Mouse (Mus musculus) hindbrain, embryonic 15.5 days (tissue): ENCODE results near the gene Kcnc3. TPM values are rescaled to one million over a fixed set of nuclear protein-coding genes. Genes with fewer than 3 reads are reported as not detected.
A peak's percentile ranks its signal among the peaks of the same experiment; 100 is the strongest.

Experiments
- ATAC-seq: fragments of 200-750 bp; cut with Nextera tagmentation; 2 replicates; pipeline ENCODE4 v1.8.0; 2017; ENCODE audit warnings: low read depth, moderate number of reproducible peaks, moderate TSS enrichment; ENCODE audit not compliant: low FRiP score
- H3K27ac ChIP-seq: fragments of 300-500 bp; sonication (generic); replicated peaks from 2 replicates; pipeline ENCODE4 v1.5.1; 2015; ENCODE audit warnings: mild to moderate bottlenecking, inconsistent platforms
- H3K27me3 ChIP-seq: fragments of 300-500 bp; sonication (generic); 2 replicates; pipeline ENCODE4 v1.6.1; 2015; ENCODE audit warnings: control low read depth, inconsistent platforms
- H3K36me3 ChIP-seq: fragments of 300-500 bp; sonication (generic); 2 replicates; pipeline ENCODE4 v1.6.1; 2015; ENCODE audit warnings: control low read depth, inconsistent platforms
- H3K4me1 ChIP-seq: fragments of 300-500 bp; sonication (generic); replicated peaks from 2 replicates; pipeline ENCODE4 v1.6.1; 2015; ENCODE audit warnings: control low read depth, inconsistent platforms
- H3K4me2 ChIP-seq: fragments of 300-500 bp; sonication (generic); 2 replicates; pipeline ENCODE4 v1.6.1; 2015; ENCODE audit warnings: moderate library complexity, mild to moderate bottlenecking, inconsistent platforms
- H3K4me3 ChIP-seq: fragments of 300-500 bp; sonication (generic); 2 replicates; pipeline ENCODE4 v1.5.1; 2015; ENCODE audit warnings: mild to moderate bottlenecking, inconsistent platforms
- H3K9ac ChIP-seq: fragments of 300-500 bp; sonication (generic); 2 replicates; pipeline ENCODE4 v1.6.1; 2015; ENCODE audit warnings: inconsistent platforms
- H3K9me3 ChIP-seq: fragments of 300-500 bp; sonication (generic); 2 replicates; pipeline ENCODE4 v1.6.1; 2016; ENCODE audit warnings: control low read depth, inconsistent platforms
- WGBS: fragments of 180-500 bp; shearing (Covaris S2); methylation state at CpG from one replicate; pipeline ENCODE4 v1.1.7; 2015; 5-methylcytosine and 5-hydroxymethylcytosine counted together
- polyA plus RNA-seq: library from polyadenylated mRNA; unstranded; fragments of >200 nt; fragmentation: Nextera tagmentation; extraction: Ambion mirVana; gene quantifications from 2 replicates; pipeline ENCODE4 v1.2.1, GENCODE M21; 2015

Gene Kcnc3
- polyA plus RNA-seq, 1 experiment from 2014 or later = 6.7 TPM

GRCm38 (mm10) chr7:44589149-44589548, 1.3 kb upstream of the Kcnc3 start:
- peak; percentile 25 for ATAC-seq
- Histone ChIP-seq H3K9ac (peak overlapping the region; percentile 48), H3K36me3 (no peaks in the 10 kb centered on the region), H3K4me1 (peaks cover 73% of the 10 kb centered on the region), H3K27me3 (peaks cover 10% of the 10 kb centered on the region), H3K27ac (peak overlapping the region; percentile 78), H3K4me2 (peak overlapping the region; percentile 92), H3K4me3 (peak overlapping the region; percentile 70), H3K9me3 (no peaks in the 10 kb centered on the region)
- under 1% methylated on average over 33 of the region's 33 CpGs for WGBS

DNA sequence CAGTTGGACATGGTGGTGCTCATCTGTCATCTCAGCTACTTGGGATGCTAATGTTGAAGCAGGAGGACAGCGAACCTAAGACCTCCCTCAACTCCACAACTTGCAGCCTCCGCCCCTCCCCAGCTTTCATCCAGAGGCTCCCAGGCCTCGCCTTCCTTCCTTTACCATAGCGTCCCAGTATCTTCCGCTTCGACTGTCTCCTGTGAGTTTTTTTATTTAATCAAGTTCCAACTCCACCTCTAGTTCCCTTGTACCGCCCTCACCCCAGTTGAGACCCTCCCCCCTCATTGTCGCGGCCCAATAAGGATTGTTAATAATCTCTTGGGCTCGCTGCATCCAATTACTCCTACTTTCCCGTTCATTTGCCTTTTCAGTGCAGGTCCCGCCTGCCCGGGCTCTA, 518 bp upstream of the Kcnc3 start:
- Histone ChIP-seq H3K36me3 (no peaks in the 10 kb centered on the region), H3K4me3 (peak overlapping the region; percentile 70), H3K27me3 (peaks cover 10% of the 10 kb centered on the region), H3K9ac (peak overlapping the region; percentile 48), H3K4me2 (peak overlapping the region; percentile 92), H3K4me1 (peaks cover 81% of the 10 kb centered on the region), H3K27ac (peak overlapping the region; percentile 78), H3K9me3 (no peaks in the 10 kb centered on the region)
- WGBS = 2% methylated on average over 13 of the region's 13 CpGs
- ATAC-seq = no peak

GRCm38 (mm10) chr7:44591348-44592116, 1.1 kb downstream of the Kcnc3 start:
- ATAC-seq = no peak
- H3K27ac ChIP-seq = peak overlapping the region; percentile 83
- H3K9ac ChIP-seq = peak overlapping the region; percentile 69
- H3K27me3 ChIP-seq = peaks cover 10% of the 10 kb centered on the region
- WGBS = under 1% methylated on average over 57 of the region's 60 CpGs
- H3K4me1 ChIP-seq = peaks cover 78% of the 10 kb centered on the region
- peak overlapping the region; percentile 70 for H3K4me3 ChIP-seq
- H3K36me3 ChIP-seq = peaks cover 7% of the 10 kb centered on the region; the same call in 1 of the 2 replicates
- H3K9me3 ChIP-seq = no peaks in the 10 kb centered on the region
- H3K4me2 ChIP-seq = peak overlapping the region; percentile 92

DNA sequence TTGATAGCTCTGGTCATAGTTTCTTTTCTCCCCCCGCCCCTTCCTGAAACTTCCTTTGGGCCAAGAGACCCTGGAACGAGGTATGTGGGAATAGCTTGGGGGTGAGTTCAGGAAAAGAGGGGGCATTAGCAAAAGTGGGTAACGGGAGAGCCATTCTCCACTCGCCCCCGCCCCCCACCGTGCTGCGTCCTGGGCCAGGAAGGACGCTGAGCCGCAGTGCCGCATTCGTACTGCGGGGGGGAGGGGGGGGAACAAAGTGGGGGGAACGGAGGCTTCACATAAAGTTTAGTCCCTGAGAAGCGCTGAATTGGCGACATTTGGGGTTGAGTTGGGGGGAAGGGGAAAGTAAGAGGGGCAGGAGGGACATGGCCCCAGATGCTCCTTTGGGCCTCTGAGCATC, 2.6 kb downstream of the Kcnc3 start:
- peaks cover 7% of the 10 kb centered on the region; the same call in 1 of the 2 replicates for H3K36me3 ChIP-seq
- peak overlapping the region; percentile 21; the same call in 1 of the 2 replicates for H3K9ac ChIP-seq
- peaks cover 65% of the 10 kb centered on the region for H3K4me1 ChIP-seq
- no peaks in the 10 kb centered on the region for H3K9me3 ChIP-seq
- H3K27me3 ChIP-seq = peaks cover 10% of the 10 kb centered on the region
- peak overlapping the region; percentile 92 for H3K4me2 ChIP-seq
- no peak overlapping the region for H3K27ac ChIP-seq
- peak overlapping the region; percentile 70 for H3K4me3 ChIP-seq
- no peak for ATAC-seq
- 6% methylated on average over 13 of the region's 15 CpGs for WGBS

GRCm38 (mm10) chr7:44593775-44594174, 3.3 kb downstream of the Kcnc3 start:
- Histone ChIP-seq H3K36me3 (peaks cover 7% of the 10 kb centered on the region; the same call in 1 of the 2 replicates), H3K27me3 (peaks cover 10% of the 10 kb centered on the region), H3K4me3 (peak overlapping the region; percentile 70), H3K4me1 (peaks cover 59% of the 10 kb centered on the region), H3K4me2 (peak overlapping the region; percentile 92), H3K9me3 (no peaks in the 10 kb centered on the region), H3K9ac (peak overlapping the region; percentile 22), H3K27ac (peak overlapping the region; percentile 75)
- 1% methylated on average over 21 of the region's 22 CpGs for WGBS
- peak; percentile 63 for ATAC-seq

DNA sequence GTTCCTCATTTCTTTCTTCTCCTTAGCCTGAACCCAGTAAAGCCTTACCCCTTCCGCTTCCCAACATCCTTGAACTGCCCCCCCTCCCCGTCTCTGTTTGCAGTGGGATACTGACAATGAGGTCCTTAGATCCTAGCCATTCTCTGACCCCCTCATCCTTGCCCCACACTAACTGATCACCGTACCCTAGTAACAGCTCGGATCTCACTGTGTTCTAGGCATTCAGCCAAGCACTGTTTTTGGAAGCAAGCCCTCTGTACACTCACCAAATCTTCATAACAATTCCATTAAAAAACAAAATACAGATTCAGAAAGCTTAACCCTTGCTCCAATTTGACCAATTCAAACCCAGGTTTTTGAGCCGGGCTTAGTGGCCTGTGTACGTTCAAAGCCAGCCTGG, 3.8 kb downstream of the Kcnc3 start:
- Histone ChIP-seq H3K27ac (peak overlapping the region; percentile 75), H3K36me3 (peaks cover 7% of the 10 kb centered on the region; the same call in 1 of the 2 replicates), H3K4me1 (peaks cover 55% of the 10 kb centered on the region), H3K9me3 (no peaks in the 10 kb centered on the region), H3K27me3 (peaks cover 10% of the 10 kb centered on the region), H3K4me3 (peak overlapping the region; percentile 70), H3K9ac (peak overlapping the region; percentile 22), H3K4me2 (peak overlapping the region; percentile 92)
- WGBS = 41% methylated on average over 6 of the region's 6 CpGs
- no peak for ATAC-seq

DNA sequence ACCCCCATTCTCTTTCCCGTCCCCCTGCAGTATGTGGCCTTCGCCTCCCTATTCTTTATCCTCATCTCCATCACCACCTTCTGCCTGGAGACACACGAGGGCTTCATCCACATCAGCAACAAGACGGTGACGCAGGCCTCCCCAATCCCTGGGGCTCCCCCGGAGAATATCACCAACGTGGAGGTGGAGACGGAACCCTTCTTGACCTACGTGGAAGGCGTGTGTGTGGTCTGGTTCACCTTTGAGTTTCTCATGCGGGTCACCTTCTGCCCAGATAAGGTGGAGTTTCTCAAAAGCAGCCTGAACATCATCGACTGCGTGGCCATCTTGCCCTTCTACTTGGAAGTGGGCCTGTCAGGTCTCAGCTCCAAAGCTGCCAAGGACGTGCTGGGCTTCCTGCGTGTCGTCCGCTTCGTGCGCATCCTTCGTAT, 4.7 kb downstream of the Kcnc3 start:
- H3K4me2 ChIP-seq = no peak overlapping the region
- H3K27ac ChIP-seq = no peak overlapping the region; the same call in 1 of the 2 replicates
- H3K27me3 ChIP-seq = peaks cover 10% of the 10 kb centered on the region
- H3K36me3 ChIP-seq = peaks cover 7% of the 10 kb centered on the region; the same call in 1 of the 2 replicates
- no peak overlapping the region for H3K9ac ChIP-seq
- ATAC-seq = no peak
- H3K4me3 ChIP-seq = no peak overlapping the region
- peaks cover 46% of the 10 kb centered on the region for H3K4me1 ChIP-seq
- 94% methylated on average over 20 of the region's 20 CpGs for WGBS
- H3K9me3 ChIP-seq = no peaks in the 10 kb centered on the region

- Histone ChIP-seq H3K4me3 (no peak overlapping the region), H3K4me2 (no peak overlapping the region), H3K4me1 (peaks cover 40% of the 10 kb centered on the region), H3K27me3 (peaks cover 15% of the 10 kb centered on the region), H3K9ac (no peak overlapping the region), H3K27ac (no peak overlapping the region), H3K9me3 (no peaks in the 10 kb centered on the region), H3K36me3 (peaks cover 7% of the 10 kb centered on the region; the same call in 1 of the 2 replicates)
- 94% methylated on average over 6 of the region's 6 CpGs for WGBS
- ATAC-seq = no peak
Measured at GRCm38 (mm10) chr7:44596051-44596450, 5.6 kb downstream of the Kcnc3 start.

DNA sequence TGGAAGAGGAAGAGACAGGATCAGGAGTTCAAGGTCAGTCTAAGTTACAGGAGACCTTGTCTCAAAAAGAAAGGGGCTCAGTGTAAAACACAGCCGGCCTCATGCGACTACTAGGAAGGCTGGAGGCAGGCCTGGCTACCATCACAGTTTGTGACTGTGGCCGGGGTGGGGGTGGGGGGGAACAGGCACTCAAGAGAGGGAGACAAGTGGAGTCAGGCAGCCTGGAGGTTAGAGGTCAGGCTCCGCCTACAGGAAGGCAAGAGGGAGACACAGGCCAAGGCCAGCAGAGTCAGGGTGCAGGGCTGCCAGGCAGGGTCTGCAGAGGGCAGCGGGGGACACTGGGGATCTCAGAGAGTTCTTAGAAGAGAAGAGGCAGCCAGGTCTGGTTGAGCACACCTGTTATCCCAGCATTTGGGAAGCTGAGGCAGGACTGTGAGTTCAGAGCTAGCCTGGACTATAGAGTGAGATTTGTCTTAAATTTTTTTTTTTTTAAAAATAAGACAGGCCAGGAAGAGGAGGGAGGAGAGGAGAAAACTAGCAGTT, 6.6 kb downstream of the Kcnc3 start:
- Histone ChIP-seq H3K4me3 (no peak overlapping the region), H3K27ac (no peak overlapping the region), H3K9ac (no peak overlapping the region), H3K4me2 (no peak overlapping the region), H3K9me3 (no peaks in the 10 kb centered on the region), H3K27me3 (peaks cover 19% of the 10 kb centered on the region), H3K36me3 (peaks cover 7% of the 10 kb centered on the region; the same call in 1 of the 2 replicates), H3K4me1 (peaks cover 33% of the 10 kb centered on the region)
- 78% methylated on average over 5 of the region's 5 CpGs for WGBS
- no peak for ATAC-seq

DNA sequence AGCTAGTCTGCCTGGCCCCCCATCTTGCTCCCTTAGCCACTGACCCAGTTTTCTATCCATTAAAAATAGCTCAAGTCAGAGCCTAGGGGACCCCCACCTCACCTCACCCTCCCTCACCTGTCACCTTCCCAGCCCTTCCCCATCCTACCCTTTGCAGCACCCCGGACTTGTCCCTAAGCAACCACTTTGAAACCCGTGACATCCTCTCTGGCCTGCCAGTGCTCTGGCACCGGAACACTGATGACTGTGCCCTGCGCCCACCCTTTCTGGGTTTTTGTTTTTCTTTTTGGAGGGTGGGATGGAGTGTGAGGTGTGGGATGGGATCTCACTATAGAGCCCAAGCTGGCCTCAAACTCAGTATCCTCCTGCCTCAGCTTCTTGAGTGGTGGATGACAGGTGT, 7.2 kb downstream of the Kcnc3 start:
- Histone ChIP-seq H3K4me1 (peaks cover 27% of the 10 kb centered on the region), H3K4me2 (no peak overlapping the region), H3K9me3 (no peaks in the 10 kb centered on the region), H3K9ac (no peak overlapping the region), H3K36me3 (peaks cover 7% of the 10 kb centered on the region; the same call in 1 of the 2 replicates), H3K27me3 (peaks cover 24% of the 10 kb centered on the region), H3K4me3 (no peak overlapping the region), H3K27ac (no peak overlapping the region)
- no peak for ATAC-seq
- WGBS = 85% methylated on average over 4 of the region's 4 CpGs

DNA sequence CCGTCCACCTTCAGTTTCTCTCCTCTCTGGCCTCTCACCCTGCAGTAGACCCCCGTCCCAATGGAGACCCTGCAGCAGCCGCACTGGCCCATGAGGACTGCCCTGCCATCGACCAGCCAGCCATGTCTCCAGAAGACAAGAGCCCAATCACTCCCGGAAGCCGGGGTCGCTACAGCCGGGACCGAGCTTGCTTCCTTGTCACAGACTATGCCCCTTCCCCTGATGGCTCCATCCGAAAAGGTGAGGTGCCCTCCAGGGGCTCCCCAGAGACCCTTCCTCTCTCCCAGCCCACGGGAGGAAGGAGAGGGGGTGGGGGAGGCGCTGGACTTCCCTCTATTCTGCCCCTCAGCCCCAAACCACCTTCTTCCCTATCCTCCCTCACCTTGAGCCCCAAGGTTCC, 7.9 kb downstream of the Kcnc3 start:
- Histone ChIP-seq H3K27ac (no peak overlapping the region), H3K4me3 (no peak overlapping the region), H3K4me2 (no peak overlapping the region), H3K9me3 (no peaks in the 10 kb centered on the region), H3K9ac (no peak overlapping the region), H3K36me3 (peaks cover 7% of the 10 kb centered on the region; the same call in 1 of the 2 replicates), H3K4me1 (peaks cover 21% of the 10 kb centered on the region), H3K27me3 (peaks cover 21% of the 10 kb centered on the region)
- WGBS = 84% methylated on average over 12 of the region's 12 CpGs
- ATAC-seq = no peak

DNA sequence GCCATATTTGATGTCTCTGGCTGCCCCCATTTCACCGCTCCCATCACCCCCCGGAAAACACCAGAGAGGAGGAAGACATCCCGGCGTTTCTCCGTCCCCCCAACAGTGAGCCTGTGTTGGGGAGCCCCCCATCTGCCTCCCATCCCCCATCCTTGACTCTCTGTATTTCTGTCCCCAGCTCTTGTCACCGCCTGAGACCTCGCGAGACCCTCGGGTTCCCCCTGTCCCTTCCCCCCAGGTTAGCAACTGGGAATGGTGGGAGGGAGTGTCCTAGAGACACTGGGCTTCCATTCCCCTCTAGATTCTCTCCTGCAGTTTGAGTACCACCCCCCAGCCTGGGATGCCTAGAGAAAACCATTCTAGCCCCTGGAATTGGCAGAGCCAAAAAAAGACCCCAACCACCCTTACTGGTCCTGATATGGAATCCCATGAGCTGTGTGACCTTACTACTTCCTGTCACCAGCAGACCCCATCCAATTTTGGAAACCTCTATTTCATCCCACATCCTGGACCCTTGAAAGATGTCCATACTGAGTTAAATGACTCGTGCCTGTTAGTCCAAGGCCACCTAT, 10.3 kb downstream of the Kcnc3 start:
- ATAC-seq = no peak
- 83% methylated on average over 10 of the region's 10 CpGs for WGBS
- H3K27me3 ChIP-seq = peaks cover 28% of the 10 kb centered on the region

More for the DNA sequence above, 10.3 kb downstream of the Kcnc3 start:
- Histone ChIP-seq H3K27ac (no peak overlapping the region), H3K36me3 (peaks cover 3% of the 10 kb centered on the region; the same call in 1 of the 2 replicates), H3K9me3 (no peaks in the 10 kb centered on the region), H3K9ac (no peak overlapping the region), H3K4me2 (no peak overlapping the region), H3K4me3 (no peak overlapping the region), H3K4me1 (peaks cover 17% of the 10 kb centered on the region)
